Mouse (Mus musculus) CH12.LX (cell line): Measurements from ENCODE around the gene Kdm8.

ENCODE experiments used
- CTCF ChIP-seq, 2 experiments: IDR thresholded peaks in 1 of 2; conservative IDR thresholded peaks in 1 of 2; 2 replicates each; pipeline ENCODE4 v1.5.1; 2011 to 2012; ENCODE audit warnings: low read depth in 2 of 2, low read length in 2 of 2, improper control_type of control experiment in 1 of 2, inconsistent platforms in 1 of 2, mild to moderate bottlenecking in 1 of 2, moderate library complexity in 1 of 2
- E2F4 ChIP-seq: IDR thresholded peaks from 2 replicates; pipeline ENCODE4 v1.6.1; 2011; ENCODE audit warnings: low read depth, low read length, improper control_type of control experiment; ENCODE audit not compliant: insufficient replicate concordance
- EP300 ChIP-seq: IDR thresholded peaks from 2 replicates; pipeline ENCODE4 v1.6.1; 2011; ENCODE audit warnings: low read length, improper control_type of control experiment
- JUN ChIP-seq: IDR thresholded peaks from 2 replicates; pipeline ENCODE4 v1.6.1; 2011; ENCODE audit warnings: low read depth, mild to moderate bottlenecking, low read length, improper control_type of control experiment, moderate library complexity; ENCODE audit not compliant: insufficient read depth
- MAX ChIP-seq: IDR thresholded peaks from 2 replicates; pipeline ENCODE4 v1.6.1; 2011; ENCODE audit warnings: low read length, improper control_type of control experiment
- RAD21 ChIP-seq: IDR thresholded peaks from 2 replicates; pipeline ENCODE4 v1.6.1; 2011; ENCODE audit warnings: low read depth, mild to moderate bottlenecking, low read length, improper control_type of control experiment, moderate library complexity
- RCOR1 ChIP-seq: conservative IDR thresholded peaks from 2 replicates; pipeline ENCODE4 v1.6.1; 2012; ENCODE audit warnings: low read depth, mild to moderate bottlenecking, inconsistent platforms, low read length, improper control_type of control experiment
- SMC3 ChIP-seq: IDR thresholded peaks from 2 replicates; pipeline ENCODE4 v1.6.1; 2011; ENCODE audit warnings: low read depth, low read length, improper control_type of control experiment
- TCF12 ChIP-seq: IDR thresholded peaks from 2 replicates; pipeline ENCODE4 v1.6.1; 2014; ENCODE audit warnings: low read depth, mild to moderate bottlenecking, inconsistent platforms, low read length, improper control_type of control experiment
- ZC3H11A ChIP-seq: IDR thresholded peaks from 2 replicates; pipeline ENCODE4 v1.6.1; 2012; ENCODE audit warnings: low read depth, mild to moderate bottlenecking, inconsistent platforms, low read length, improper control_type of control experiment
- ZMIZ1 ChIP-seq: IDR thresholded peaks from 2 replicates; pipeline ENCODE4 v1.6.1; 2012; ENCODE audit warnings: low read depth, mild to moderate bottlenecking, inconsistent platforms, low read length, improper control_type of control experiment

DNA sequence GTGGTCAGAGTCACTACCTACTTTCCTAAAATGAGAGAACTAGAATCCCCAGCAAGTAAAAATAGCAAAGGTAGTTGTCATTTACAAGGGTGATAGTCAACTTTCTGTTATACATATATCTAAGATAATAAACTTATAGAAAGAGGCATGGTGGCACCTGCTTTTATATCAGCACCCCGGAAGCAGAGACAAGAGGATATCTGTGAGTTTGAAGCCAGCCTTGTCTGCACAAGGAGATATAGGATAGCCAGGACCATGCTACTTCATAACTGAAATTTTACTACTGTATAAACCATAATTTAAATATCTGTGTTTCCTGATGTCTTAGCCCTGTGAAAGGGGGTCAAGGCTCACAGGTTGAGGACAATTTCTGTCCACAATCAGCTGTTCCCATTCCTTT is 29.4 kb upstream of the Kdm8 start:
- TF ChIP-seq RCOR1 (no peak), MAX (no peak), JUN (no peak), CTCF (conservative IDR thresholded peaks at IDR 0.05 in 1 of 2, IDR thresholded peaks at IDR 0.05 in 1 of 2; ENCODE audit: low read depth in 2 of 2, low read length in 2 of 2) (no peak), ZMIZ1 (no peak), E2F4 (no peak), EP300 (no peak), ZC3H11A (no peak), SMC3 (no peak), RAD21 (no peak), TCF12 (no peak)
